Mouse (Mus musculus) heart, postnatal 0 days (tissue): ENCODE results near the gene Ncmap.

Source experiments
- CTCF ChIP-seq: IDR thresholded peaks from 2 replicates; pipeline ENCODE4 v1.5.1; 2016; ENCODE audit warnings: antibody characterized with exemption, control low read depth, low read depth
- EP300 ChIP-seq: IDR thresholded peaks from 2 replicates; pipeline ENCODE4 v1.6.1; 2016; ENCODE audit warnings: antibody characterized with exemption, low read depth

GRCm38 (mm10) chr4:135425625-135426024, 27.6 kb upstream of the Ncmap start:
- no peak for TF ChIP-seq CTCF
- no peak for TF ChIP-seq EP300
